Mouse (Mus musculus): Measurements from ENCODE around the gene Lrsam1.

The Lrsam1 gene

DNA sequence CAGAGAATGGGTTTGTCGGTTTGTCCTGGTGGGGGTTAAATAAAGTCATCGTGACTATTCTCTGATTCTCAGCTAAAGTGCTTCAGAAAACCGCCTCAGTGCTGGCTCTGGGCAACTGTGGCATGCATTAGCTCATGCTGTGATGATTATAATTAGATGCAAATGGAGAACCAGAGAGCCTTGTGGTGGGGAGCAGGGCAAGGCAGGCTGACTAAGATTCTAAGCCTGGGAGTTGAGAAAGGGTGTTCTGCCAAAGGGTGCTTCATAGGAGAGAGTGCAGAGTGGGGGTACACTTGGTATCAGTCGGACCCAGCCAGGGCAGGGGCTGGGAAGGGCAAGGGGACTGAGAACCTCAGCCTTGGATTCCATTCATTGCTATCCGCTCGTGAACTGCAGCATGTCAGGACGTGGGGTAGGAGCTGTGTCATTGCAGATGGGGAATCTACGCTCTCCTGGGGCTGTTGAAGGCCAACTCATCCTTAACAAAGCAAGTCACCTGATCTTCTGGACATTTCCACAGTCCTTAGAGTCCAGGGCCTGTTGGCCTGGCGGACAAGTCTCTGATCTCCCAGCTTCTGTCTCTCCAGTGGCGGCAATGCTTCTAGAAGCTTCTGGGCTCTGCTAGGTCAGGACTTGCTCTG is 64.8 kb downstream of the Lrsam1 start:
- CTCF ChIA-PET: no interaction called here

- CTCF ChIA-PET: interaction anchor here (1.2 kb wide), 1 partner anchor 12 kb away, joined by 4 read pairs; no protein-coding TSS in a partner anchor
These were observed 65.8 kb downstream of the Lrsam1 start for GRCm38 (mm10) chr2:32895606-32896106.

- CTCF ChIA-PET: no interaction called here
These were observed 67.3 kb downstream of the Lrsam1 start for GRCm38 (mm10) chr2:32894097-32894496.

DNA sequence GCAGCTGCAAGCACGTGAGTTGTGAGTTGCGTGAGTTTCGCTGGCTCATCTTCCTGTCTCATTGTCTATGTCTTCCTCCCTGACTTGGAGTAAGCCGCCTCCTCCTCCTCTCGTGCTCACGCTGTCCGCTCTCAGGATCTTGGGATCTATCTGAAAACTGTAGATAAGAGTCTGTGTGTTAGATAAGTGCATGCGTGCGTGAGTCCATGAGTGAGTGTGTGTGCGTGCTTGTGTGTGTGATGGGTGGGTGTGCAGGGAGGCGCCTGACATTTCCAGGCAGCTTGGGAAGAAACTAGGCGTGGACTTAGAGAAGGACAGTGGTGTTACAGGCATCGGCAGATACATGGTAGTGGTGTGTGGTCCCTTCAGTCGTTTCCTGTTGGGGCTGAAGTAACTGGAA is 68.9 kb downstream of the Lrsam1 start:
- CTCF ChIA-PET: no interaction called here

GRCm38 (mm10) chr2:32891278-32891677 is 70.1 kb downstream of the Lrsam1 start:
- CTCF ChIA-PET: interaction anchor here (0.8 kb wide), 1 partner anchor 27 kb away, joined by 3 read pairs; no protein-coding TSS in a partner anchor

- CTCF ChIA-PET: interaction anchor here (0.5 kb wide), 1 partner anchor 164 kb away, joined by 3 read pairs; no protein-coding TSS in a partner anchor
These were observed 71.1 kb downstream of the Lrsam1 start for GRCm38 (mm10) chr2:32890280-32890679.

DNA sequence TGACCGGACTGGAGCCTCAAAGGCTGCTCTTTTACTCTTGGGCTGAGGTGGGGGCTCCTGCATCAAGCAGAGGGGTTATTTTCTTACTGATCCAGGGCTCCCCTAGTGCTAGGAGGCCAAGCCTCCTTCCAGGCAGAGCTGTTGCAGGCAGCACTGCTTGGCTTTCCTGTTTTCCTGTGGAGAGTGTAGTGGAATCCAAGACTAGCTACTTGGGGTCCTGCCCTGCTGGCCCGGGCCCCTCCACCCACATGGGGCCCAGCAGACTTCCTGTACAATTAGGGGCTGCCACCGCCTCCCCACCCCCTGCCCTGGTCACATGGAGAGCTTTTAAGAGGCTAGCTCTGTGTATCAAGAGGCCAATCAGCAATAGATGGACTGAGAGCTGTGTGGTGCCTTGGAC is 72.9 kb downstream of the Lrsam1 start:
- CTCF ChIA-PET: interaction anchor here (0.6 kb wide), 1 partner anchor 10 kb away, joined by 3 read pairs; no protein-coding TSS in a partner anchor

DNA sequence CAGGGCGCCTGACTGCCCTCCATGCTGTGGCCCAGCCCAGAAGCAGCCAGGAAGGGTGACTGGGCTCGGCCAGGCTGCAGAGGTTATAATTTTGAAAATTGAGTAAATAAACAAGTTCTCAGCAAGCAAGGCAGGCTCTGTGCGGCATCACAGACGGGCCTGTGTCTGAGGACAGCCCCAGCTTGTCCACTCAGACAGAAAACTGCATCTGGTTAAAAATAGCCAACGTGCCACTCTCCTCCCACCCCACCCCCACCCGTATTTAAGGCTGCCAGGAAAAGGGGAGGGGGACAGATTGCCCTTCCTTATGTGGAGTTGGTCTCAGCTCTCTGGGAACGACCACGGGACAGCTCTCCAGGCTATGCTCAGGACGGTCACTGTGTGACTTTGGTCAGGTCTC is 73.4 kb downstream of the Lrsam1 start:
- CTCF ChIA-PET: interaction anchor here (0.6 kb wide), 1 partner anchor 10 kb away, joined by 3 read pairs; no protein-coding TSS in a partner anchor

GRCm38 (mm10) chr2:32884745-32885144 is 76.7 kb downstream of the Lrsam1 start:
- CTCF ChIA-PET: interaction anchor here (0.7 kb wide), 1 partner anchor 16 kb away, joined by 6 read pairs; no protein-coding TSS in a partner anchor

GRCm38 (mm10) chr2:32882283-32883043 is 79.0 kb downstream of the Lrsam1 start:
- CTCF ChIA-PET: no interaction called here

DNA sequence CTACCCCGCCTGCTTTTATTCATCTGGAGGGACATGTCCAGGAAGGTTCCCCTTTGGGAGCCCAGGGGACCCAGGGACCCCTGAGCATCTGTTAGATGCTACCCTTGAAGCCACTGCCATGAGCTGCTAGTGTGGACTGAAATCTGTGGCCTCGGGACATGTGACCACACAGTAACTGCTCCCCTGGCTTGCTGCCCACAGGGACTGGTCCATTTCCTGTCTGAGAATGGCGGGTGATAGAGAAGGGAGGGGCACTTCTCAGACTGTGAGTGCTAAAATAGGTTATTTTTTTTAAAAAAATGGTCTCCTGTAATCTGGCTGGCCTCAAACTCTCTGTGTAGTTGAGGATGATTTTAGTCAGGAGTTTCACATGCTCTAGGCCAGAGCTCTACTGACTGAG is 79.7 kb downstream of the Lrsam1 start:
- CTCF ChIA-PET: no interaction called here

DNA sequence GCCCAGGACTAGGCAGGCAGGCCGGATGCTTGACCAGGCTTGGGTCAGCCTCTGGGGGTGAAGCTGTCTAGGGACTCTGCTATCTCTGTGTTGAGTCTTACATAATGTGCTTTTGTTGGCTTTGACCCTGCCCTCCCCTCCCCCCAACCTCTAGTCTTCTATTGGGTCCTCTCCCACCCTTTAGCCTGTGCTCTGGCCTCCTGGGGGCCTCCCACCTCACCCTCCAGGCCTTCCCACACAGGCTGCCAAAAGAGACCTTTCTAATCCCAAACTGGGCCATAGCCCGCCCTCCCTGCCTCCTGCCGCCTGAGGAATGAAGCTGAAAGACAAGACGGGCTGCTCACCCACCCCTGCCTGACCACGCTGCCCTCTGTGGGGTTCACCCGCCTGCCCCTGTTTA is 80.4 kb downstream of the Lrsam1 start:
- CTCF ChIA-PET: no interaction called here

DNA sequence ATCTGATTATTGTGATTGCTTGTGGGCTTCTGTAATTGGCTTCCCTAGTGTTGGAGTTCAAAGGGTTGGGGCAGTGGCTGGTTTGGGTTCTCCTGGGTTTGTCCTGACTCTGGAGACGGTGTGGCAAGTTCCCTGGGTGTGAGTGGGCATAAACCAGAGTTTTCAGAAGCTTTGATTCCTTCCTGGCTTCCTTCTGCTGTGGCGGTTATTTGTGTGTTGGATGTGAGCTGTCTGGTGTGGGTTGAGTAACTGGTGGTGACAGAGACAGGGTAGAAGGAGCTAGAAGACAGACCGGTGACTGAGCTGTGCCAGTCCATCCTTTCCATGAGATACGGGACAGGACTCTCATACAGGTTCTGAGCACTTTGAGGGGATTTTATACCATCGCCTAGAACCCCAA is 81.8 kb downstream of the Lrsam1 start:
- CTCF ChIA-PET: no interaction called here

DNA sequence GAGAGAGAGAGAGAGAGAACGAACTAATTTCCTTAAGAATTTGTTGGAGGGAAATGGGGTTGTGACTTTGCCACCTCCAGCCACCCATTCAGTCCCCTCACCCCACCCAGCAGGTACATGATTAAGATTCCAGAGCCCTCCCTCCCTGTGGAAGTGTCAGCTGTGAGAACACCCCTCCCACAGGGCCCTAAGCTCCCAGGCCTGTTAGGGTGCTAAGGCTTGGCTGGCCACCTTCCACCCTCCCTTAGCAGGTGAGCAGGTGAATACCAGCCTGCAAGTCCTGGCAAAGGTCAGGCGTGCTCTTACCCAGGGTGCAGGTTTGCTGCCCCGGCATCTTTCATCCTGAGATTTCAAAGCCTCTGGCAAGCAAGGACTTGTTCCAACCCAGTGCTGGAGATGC is 83.0 kb downstream of the Lrsam1 start:
- CTCF ChIA-PET: no interaction called here

DNA sequence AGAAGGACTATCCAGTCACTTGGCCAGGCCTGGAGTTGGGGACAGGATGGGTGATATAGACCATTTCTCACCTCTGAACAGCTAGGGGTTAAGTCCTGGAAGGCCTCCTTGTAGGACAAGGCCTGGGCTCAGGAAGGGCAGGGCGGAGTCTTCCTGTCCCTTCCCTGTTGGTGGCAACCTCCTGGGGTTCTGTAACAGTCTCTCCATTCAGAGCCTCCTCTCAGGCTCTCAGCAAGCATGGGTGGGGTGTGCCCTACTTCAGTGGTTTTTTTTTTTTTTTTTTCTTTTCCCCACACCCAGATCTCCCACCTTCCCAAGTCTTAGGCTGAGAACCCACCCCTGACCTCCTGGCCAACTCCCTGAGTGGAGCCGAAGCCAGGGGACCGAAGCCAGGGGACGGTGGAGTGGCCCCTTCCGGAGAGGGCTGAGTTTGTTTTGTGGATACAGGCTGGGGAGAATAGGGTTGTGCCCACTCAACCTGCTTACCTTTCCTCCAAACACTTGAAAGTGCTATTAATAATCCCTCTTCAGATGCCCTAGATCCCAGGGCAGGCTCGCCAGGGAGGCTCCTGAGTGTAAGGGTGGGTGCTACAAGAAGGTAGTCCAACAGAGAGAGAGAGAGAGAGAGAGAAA is 83.5 kb downstream of the Lrsam1 start:
- CTCF ChIA-PET: interaction anchor here (0.6 to 1.1 kb wide), 2 partner anchors 13 to 29 kb away, joined by 3 to 4 read pairs; no protein-coding TSS in a partner anchor

GRCm38 (mm10) chr2:32877303-32877702 is 84.1 kb downstream of the Lrsam1 start:
- CTCF ChIA-PET: interaction anchor here (0.6 to 1.1 kb wide), 2 partner anchors 12 to 29 kb away, joined by 3 to 4 read pairs; no protein-coding TSS in a partner anchor

GRCm38 (mm10) chr2:32876490-32877302 is 84.7 kb downstream of the Lrsam1 start:
- CTCF ChIA-PET: interaction anchor here (1.1 kb wide), 1 partner anchor 12 kb away, joined by 3 read pairs; no protein-coding TSS in a partner anchor

DNA sequence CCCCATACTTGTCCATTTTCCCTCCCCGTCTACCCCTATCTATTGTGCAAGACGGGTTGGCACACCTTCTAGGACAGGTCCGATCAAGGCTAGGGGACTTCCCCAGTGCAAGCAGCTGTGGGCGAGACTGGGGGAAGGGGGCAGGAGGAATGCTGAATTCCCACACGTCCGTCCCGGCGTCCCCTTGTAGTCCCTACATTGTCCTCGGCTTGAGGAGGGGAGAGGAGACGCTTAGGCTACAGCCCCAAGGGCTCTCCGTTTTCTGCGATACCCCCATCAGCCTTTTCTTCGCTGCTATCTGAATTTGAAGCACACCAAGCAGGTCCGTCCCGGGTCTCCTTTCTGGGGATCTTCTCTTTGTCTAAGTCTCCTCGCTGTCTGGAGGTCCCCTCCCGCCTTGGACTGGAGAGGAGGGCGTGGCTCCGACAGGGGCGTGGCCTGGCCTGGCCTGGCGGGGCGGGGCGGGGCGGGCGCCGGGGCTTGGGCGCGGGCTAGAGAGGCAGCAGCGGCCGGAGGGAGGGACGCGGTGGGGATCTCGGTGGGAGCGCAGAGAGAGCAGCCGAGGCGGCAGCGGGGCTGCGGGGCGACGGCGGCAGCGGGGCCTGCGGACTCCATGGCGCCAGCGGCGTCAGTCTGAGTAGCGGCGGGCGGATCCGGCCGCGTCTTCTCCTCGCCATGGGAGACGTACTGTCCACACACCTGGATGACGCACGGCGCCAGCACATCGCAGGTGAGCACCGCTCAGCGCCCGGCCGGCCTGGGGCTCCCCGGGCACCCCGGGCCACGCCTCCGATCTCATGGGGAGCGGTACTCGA is 85.5 kb downstream of the Lrsam1 start, which contains the start of gene Fam129b:
Gene Fam129b, plus strand, starts transcription at position 440 of the 815 bp plus-strand sequence.
- CTCF ChIA-PET: interaction anchor here (0.6 kb wide), 1 partner anchor 29 kb away, joined by 3 read pairs; no protein-coding TSS in a partner anchor

Data from spleen, embryonic (tissue).